Mouse (Mus musculus) left cerebral cortex, adult 9 months (tissue): ENCODE measurements around the gene Ank3.

Experiments used
- DNase-seq, 2 experiments: peaks; one replicate each; pipeline ENCODE4 v3.0.0; 2022; ENCODE audit warnings: low spot score in 2 of 2

The Ank3 gene

DNA sequence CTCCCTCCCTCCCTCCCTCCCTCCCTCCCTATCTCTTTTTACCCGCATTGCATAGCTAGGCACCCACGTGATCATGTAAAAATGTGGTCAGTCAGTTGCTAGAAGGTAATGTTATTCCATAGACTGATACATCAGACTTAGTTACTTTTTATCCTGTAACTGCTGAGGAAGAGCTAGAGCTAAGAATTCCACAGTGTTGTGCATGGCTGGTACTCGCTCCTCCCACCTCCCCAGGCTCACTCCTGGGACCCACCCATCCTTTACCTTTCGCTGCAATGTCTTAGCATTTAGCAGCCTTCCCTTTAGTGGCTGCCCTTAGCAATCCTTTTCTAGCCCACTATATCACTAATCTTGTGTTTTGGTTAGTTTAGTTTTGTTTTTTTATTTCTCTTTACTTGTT, 569.4 kb downstream of the Ank3 start:
- DNase-seq: no peak

GRCm38 (mm10) chr10:69979636-69980035, 581.1 kb downstream of the Ank3 start:
- DNase-seq: no peak

- DNase-seq: no peak
Measured at GRCm38 (mm10) chr10:69981386-69982097, 583.0 kb downstream of the Ank3 start.

GRCm38 (mm10) chr10:69982701-69983100, 584.1 kb downstream of the Ank3 start:
- no peak for DNase-seq

DNA sequence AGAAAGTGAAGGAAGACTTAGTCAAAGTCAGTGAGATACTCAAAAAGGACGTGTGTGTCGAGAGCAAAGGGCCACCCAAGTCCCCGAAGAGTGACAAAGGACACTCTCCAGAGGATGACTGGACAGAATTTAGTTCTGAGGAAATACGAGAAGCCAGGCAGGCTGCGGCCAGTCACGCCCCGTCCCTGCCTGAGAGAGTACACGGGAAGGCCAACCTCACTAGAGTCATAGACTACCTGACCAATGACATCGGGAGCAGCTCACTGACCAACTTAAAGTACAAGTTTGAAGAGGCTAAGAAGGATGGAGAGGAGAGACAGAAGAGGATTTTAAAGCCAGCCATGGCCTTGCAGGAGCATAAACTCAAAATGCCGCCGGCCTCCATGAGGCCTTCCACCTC, 588.9 kb downstream of the Ank3 start:
- DNase-seq: no peak

GRCm38 (mm10) chr10:69997082-69997481, 598.5 kb downstream of the Ank3 start:
- no peak for DNase-seq

- no peak for DNase-seq
Measured at GRCm38 (mm10) chr10:70004058-70004457, 605.5 kb downstream of the Ank3 start.

DNA sequence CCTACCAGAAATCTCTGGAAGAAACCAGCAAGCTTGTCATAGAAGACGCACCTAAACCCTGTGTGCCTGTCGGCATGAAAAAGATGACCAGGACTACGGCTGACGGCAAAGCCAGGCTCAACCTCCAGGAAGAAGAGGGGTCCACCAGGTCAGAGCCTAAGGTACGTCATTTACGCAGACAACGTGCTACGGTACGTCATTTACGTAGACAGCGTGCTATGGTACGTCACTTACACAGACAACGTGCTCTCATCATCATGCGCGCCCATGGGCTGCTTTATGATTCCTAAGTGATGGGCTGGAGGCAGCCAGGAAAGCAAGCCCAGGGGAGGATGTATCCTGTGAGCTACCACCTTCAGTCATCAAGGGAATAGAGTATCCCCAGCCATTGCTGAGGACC, 606.3 kb downstream of the Ank3 start:
- DNase-seq: no peak

DNA sequence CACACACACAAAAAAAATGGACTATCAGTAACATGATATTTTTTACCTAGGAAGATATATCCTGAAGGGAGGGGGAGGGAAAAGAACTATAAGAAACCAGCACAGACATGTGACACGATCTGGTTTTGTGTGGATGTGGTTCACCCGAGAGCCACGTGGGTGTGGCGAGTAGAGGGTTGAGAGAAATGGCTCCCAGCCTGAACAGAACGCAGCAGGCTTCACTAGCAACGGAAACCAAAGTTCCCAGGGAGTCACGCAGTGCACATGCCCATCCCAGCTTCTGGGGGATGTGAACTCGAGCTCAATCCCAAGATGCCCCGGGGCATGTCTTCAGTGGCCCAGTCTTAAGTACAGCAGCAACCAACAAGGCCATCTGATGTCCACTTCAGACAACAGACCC, 607.8 kb downstream of the Ank3 start:
- DNase-seq: no peak

DNA sequence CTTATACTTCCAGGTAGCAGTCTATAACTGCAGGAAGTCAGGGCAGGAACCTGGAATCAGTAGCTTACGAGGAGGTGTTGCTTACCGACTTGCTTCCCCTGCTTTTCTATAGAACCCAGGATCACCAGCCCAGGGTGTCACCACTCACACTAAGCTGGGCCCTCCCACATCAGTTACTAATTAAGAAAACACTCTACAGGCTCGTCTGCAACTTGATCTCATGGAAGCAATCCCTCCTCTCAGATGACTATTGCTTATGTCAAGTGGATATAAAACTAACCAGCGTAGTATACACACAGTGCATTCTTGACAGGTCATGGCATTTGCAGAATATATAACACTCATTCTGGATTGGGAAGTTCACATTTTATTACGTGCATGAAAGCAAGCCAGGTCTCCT, 613.2 kb downstream of the Ank3 start:
- DNase-seq: no peak

GRCm38 (mm10) chr10:70013931-70014330, 615.4 kb downstream of the Ank3 start:
- DNase-seq: no peak

DNA sequence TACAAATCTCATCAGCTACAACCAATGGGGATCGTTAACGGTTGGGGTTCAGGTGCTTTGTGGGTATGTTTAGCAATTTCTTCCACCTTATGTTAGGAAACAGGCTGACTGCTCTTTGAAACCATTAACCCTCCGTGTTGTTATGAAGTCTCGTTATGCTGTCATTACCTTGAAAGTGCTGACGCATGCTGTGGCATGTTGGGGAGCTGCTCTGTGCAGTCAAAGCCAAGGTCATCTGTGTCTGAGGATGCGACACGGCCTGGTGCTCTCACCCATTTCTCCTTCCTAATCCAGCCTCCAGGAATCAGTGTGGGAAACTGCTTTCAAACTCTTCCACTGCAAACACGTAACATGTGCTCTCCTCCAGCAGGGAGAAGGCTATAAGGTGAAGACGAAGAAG, 616.6 kb downstream of the Ank3 start:
- no peak for DNase-seq

GRCm38 (mm10) chr10:70018691-70019090, 620.1 kb downstream of the Ank3 start:
- no peak for DNase-seq

DNA sequence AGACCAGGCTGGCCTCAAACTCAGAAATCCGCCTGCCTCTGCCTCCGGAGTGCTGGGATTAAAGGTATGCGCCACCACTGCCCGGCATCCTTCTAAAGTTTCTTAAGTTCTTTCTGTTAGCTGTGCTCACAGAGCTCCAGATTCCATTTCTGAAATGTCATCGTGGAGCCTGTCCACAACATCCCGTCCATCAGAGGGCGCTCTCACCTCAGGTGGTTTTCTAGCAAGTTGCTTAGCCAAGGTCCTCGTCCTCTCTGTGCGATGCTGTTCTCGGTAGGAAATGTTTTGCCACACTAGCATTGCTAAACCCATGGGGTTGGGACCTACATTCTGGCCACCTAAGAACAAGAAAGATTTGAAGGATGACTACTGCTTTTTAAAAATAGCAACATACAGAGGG, 623.1 kb downstream of the Ank3 start:
- peak in 1 of 2 experiments; percentile 62 for DNase-seq

GRCm38 (mm10) chr10:70022596-70022995, 624.0 kb downstream of the Ank3 start:
- no peak for DNase-seq

- DNase-seq: no peak
Measured at GRCm38 (mm10) chr10:70023861-70024260, 625.3 kb downstream of the Ank3 start.

GRCm38 (mm10) chr10:70031942-70032341, 633.4 kb downstream of the Ank3 start:
- peak in 1 of 2 experiments; percentile 52 for DNase-seq

DNA sequence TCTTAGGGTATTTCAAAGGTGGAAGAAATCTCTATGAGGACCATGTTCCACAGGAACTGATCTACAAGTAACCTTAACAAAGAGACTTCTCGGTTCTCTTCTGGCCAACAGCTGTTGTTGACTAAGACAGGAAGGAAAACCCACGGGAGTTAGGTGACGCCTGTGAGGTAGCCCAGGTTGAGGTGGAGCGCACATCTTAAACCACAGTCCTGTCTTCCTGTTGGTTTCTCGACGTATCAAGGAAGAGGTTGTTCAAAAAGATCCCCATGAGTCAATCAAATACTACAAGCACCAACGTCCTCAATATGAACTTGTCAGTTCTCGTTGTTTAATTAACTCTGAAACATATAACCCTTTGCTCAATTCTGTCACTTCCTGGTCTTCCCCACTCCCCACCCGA, 634.4 kb downstream of the Ank3 start:
- DNase-seq: no peak

DNA sequence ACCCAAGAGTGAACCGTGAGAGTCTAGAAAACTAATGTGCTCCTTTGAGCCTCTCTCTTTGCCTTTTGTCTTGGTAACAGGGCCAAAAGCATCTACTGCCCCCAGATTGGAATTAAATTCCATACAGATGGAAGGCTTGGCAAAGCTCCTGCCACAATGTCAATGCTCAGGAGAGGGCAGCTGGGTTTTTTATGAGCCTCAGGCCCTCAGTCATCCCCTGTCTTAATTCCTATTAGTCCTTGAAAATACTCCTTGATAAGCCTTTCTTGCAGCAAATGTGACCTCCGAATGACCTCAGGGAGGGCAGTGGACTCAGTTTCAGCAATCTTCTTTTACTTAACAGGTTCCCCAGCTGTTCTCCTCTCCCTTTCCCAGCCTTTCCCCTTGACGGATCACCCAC, 635.3 kb downstream of the Ank3 start:
- no peak for DNase-seq

DNA sequence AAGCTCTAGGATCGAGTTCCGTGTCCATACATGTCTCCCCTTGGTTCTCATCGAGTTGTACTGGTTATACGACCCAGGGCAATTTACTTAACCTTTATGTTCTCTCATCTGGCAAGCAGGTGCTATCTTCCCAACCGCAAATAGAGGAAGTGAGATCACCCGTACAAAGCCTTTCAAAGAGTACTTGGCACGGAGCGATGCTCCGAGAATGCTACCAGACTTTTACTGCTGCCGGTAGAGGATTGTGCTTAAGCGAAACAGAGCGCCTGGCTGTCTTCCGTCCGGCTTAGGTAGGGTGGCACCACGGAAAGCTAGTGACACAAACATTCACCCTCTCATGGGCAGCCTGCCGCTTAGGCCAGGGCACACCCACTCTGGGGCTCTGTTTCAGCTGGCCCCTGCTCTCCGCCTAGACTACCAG, 641.3 kb downstream of the Ank3 start:
- DNase-seq: no peak

DNA sequence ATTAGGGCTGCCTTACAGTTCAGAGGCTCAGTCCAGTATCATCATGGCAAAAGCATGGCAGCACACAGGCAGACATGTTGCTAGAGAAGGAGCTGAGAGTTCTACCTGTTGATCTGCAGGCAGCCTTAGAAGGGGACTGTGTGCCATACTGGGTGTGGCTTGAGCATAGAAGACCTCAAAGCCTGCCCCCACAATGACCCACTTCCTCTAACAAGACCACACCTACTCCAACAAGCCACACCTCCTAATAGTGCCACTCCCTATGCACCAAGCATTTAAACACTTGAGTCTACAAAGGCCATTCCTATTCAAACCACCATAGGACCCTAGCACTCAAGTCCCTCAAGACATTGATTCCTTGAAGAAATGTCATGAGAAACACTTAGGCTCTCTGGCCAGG, 643.0 kb downstream of the Ank3 start:
- no peak for DNase-seq

- DNase-seq: no peak
Measured at GRCm38 (mm10) chr10:70045722-70046121, 647.1 kb downstream of the Ank3 start.

DNA sequence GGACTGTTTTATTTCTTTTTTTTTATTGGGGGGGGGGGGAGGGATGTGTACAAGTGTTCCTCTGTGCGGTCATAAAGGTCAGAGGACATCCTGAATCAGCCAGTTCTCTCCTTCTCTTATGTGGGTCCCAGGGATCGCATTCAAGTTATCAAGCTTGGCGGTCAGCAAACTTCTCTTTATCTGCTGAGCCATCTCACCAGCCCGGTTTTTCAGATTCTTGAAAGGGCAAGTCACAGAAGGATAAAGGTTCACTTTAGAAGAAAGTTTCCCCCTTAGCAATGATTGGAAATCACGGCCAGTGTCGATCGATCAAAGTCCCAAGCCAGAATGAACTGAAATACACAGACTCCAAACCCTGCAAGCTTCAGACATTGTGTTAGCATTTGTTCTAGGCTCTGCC, 651.2 kb downstream of the Ank3 start:
- DNase-seq: no peak

GRCm38 (mm10) chr10:70055291-70055690, 656.7 kb downstream of the Ank3 start:
- DNase-seq: no peak
